Mouse (Mus musculus) fat pad, adult 2 months (tissue): ENCODE measurements around the gene Ldhd.

ENCODE experiments used
- DNase-seq: peaks from one replicate; pipeline ENCODE4 v3.0.0-alpha.2; 2011; ENCODE audit warnings: low read depth, low spot score; ENCODE audit errors: extremely low read depth

Gene Ldhd

DNA sequence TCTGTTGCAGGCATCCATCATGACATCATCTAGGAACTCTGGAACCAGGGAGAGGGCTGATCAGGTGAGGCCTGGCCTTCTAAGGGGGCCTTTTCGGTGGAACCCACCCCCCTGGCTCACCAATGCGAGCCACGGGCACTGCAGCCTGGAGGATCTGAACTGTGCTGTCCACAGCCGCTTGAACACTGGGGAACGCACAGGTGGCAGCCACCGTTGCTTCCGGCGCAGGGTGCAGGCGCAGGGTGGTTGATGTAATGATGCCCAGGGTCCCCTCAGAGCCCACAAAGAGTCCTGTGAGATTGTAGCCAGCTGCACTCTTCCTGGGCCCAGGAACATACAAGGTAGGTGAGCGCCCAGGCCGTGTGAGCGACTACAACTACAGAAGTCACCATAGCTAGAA is 1.8 kb downstream of the Ldhd start:
- DNase-seq, result no peak

DNA sequence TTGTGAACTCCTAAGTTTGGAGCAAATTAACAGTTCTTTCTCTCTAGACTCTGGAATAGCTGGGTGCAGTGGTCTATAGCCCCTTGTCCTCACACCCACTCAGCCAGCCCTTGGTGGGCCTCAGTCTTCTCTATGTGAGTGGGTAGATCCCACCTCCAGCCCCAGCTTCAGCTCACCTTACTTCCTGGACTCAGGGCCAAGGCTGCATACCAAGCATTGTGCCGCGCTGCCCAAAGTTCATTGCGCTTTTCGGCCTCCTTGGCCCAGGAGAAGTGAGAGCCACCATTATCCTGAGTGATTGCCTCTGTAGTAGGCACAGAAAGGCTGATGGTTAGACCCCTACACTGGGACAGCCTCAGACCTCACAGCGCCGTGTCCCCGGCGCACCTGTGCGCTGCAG is 2.3 kb downstream of the Ldhd start:
- no peak for DNase-seq

DNA sequence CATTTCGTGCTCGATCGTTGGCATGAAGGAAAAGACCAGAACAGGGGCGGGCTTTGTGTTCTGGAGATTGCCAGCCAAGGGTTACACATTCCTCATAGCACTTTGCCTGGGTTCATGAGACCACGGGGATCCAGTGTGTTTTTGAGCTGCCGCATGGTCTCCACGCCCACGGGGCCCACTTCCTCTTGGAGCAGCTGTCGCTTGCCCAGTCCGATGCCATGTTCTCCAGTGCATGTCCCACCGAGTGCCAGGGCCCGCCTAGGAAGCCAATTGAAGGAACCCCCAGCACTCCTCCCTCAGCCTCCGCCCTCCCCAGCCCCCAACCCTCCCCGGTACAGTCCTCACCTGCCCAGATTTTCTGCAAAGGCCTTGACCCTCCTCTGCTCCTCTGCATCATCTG is 3.2 kb downstream of the Ldhd start:
- DNase-seq, result no peak

DNA sequence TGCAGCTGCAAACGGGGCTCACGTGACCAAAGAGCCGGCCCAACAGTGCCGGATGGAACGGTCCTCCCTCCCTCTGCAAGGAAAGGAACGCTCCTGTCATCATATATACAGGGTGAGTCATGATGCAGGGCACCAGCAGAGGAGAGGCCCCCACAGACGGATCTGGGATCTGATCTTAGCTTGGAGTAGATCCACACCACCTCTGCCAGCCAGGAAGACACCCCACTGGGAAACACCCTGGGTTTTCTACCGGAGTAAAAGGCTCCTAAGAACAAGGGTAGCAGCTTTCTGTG is 3.7 kb downstream of the Ldhd start:
- no peak for DNase-seq

DNA sequence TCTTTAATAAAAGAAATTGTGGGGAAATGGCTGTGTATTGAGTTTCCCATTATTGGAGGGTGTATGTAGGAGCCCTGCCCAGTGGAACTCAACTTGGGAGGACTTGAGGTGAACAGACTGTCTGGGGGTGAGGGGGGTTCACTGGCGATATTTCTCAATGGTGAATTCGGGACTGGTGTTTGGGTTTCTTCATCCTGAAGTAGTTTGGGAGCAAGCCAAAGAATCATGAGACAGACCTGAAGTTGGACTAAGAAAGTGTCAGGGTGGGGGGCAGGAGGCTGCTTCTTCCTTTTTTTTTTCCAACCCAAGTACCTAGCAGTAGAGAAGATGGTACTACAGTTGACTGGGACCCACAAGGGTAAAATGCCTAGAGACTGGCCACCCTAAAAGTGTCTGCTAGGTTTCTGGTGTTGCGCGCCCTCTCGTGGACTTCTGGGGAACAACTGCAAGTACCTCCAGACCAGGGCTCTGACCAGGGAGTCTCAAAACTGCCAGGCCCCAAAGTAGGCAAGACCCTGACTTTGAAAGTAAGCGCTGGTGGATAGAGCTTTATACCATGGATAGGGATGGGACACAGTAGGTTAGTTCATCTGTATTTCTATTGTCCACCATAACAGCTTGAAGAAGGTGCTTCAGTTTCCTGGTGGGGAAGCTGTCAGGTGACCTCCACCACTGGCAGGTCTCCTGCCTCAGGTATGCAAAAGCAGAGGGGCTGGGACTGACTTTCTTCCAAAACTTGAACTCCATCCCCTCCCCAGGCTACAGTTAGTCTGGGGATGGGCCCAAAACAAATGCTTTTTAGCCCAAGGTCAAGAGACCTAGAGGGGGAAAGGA is 4.3 kb downstream of the Ldhd start:
- DNase-seq, result no peak

DNA sequence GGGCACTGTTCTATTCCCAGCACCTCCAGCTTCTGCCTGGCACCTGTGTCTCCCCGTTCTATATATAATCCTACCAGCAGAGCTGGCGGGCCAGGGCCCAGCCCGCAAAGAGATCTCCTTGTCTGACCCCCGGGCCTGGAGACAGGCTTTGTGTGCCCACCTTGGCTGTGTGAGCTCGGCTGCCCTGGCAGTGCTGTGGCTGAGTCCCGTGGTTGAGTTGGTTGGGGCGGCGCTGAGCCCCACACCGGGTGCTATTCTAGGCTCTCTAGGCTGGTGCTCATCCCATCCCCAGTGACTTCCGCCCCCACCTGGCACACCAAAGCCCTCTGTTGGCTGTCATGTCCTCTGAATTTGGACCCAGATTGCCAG is 5.3 kb downstream of the Ldhd start:
- no peak for DNase-seq

DNA sequence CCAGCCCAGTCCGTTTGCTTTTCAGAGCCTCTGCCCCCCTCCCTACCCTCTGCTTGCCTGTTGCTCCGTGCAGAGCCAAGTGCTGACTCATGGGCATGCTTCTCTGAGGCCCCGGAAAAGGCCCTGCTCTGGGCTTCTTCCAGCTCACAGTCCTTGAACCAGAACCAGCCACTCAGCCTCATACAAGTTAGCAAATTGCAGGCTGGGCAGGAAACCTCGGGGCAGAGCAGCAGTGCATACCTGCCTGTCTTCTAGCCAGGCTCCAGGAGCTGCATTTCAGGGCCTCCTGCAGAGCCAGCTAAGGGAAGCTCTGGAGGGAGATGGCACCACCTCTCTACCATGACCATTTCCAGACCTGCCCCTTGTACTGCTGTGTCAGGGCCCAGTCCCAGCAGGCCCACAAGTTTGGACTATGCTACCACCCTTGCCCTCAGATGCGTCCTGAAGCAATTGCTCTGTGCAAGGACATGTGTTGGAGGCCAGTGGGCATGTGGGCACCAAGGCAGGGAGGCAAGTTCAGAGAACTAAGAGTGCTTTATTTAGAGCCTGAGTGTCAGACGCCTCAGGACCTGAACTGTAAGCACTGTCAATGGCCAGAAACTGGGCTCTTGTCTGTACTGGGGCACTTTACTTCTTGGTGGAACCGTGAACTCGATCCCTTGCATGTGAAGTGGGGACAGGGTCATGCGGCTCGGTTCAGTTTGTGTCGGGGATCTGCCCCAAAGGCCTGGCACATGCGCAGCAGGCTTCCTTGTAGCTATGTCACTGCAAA is 5.9 kb downstream of the Ldhd start:
- no peak for DNase-seq

DNA sequence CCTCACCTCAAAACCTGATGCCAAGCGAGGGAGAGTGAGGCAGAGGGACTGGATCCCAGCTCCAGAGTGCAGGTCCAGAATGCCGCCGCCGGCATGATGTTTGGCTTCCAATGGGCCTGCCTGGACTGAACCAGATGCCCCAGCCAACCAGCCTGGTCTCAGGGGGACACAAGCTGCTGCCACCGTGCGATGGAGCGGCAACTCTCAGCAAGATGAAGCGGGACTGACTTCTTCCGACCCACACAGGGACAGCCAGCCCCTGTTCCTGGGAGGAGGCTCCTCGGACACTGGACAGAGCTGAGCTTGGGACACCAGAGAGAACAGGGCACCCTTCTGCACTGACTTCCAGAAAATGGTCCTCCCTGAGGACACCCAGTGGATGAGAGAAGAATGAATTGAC is 7.6 kb downstream of the Ldhd start:
- no peak for DNase-seq

DNA sequence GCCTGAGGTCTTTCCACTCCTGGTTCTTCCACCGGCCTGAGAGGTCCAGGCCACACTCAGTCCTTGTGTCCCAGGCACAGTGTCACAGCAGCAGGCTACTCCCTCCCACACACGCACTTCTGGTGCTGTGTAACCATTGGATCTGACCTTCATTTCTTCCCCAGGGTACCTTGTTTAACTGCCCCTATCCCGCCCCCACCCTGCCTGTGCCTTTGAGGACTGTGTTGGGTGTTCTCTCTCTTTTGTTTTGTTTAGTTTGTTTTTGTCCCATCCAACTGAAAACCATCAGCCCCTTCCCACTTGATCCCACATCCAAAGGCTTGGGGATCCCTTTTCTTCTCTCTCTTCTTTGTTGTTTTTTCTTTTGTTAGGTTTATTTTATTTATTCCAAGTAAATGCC is 8.1 kb downstream of the Ldhd start:
- no peak for DNase-seq

DNA sequence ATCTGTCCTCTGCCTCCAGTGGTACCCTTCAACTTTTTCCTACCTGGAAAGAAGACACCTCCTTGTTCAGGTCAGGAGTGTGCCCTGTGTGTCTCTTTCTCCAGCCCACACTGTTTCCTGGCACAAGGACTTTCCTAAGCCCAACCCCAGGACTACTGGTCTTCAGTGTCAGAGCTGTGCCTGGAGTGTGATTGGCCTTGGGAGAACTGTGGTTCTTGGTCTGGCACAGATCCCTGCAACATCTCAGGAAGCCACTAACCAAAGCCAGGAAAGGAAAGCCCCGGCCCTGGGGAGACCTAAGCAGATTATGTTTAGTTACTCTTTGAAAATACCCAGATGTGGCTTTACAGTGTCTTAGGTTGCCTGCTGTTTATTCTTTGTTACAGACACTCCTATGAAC is 10.2 kb downstream of the Ldhd start:
- no peak for DNase-seq

DNA sequence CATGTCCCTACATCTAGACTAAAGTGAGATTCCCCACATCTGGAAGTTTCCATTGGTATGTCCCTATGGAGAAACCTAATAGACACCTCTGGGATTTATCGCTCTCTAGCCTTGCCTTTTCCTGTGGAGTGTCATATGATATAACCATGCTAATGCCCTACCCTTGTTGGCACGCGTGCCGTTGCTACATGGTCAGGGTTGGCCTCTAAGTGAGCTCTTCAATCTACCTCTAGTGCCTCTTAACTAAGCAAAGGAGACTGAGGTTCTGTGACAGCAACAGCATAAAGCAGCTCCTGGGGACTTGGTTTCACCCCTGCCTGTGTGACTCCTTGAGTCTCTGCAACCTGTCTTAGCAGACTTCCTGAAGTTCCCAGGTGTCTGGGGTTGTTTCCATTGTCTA is 11.9 kb downstream of the Ldhd start:
- no peak for DNase-seq

DNA sequence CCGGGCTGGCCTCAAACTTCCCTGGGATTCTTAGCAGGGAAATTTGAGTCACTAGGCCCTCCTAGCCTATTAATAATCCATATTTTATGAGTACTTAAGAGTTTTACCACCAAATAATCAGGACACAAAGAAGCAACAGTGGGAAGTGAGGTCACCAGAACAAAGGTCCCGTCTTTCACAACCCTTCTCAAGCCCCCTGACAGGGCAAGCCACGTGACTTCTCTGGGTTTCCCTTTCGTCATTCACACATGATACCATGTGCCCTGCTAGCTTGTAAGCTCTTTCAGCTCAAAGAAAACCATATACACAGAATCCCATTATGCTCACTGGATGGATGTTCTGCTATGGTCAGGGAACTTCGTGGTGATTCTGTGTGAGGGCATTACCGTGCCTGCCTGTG is 12.4 kb downstream of the Ldhd start:
- DNase-seq, result no peak

DNA sequence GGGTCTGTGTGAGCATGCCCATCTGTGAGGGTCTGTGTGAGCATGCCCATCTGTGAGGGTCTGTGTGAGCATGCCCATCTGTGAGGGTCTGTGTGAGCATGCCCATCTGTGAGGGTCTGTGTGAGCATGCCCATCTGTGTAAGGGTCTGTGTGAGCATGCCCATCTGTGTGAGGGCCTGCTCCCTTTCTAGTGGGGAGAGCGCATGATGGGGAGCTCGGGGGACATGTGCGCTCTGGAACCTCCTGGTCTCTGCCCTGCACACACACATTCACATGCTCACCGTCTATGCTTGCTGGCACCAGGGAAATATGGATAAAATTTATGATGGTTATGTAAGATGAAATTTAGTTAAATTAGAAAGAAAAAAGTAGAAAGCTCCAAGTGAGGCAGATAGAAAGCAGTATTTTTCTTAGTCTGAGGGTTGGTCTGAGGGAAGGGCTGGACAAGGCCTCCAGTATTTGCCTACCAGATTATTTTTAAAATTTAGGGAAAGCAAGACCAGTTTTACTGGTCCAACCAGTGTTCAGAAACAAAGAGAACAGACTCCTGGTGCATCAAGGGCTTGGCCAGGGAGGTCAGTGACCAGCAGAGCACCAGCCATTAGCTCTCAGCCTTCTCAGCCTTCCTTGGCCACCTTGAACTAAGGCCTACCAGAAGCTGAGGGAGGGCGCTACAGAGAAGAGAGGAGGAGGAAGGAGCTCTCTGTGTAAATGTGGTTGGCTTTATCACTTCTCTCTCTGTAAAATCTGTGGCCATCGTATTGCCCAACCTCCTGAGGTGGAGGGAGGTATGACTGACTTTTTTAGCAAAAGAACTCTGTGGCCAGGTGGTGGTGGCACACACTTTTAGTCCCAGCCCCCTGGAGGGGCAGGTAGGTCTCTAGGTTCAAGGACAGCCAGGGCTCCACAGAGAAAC is 15.1 kb downstream of the Ldhd start:
- no peak for DNase-seq

DNA sequence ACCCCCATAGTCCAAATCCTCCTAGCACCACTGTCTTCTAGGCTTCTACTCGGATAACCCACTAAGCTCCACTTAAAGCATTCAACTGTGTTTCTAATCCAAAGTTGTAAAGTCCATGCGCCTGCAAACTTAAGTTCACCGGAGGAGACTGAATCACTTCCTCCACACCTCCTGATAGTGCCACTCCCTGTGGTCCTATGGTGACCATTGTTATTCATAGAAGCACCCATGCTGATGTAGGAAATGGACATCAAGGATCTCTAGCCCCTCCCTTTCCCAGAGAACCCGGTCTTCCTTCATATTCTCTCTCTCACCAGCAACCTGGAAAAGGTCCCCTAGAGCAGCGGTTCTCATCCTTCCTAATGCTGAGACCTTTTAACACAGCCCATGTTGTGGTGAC is 17.0 kb downstream of the Ldhd start:
- DNase-seq, result no peak

DNA sequence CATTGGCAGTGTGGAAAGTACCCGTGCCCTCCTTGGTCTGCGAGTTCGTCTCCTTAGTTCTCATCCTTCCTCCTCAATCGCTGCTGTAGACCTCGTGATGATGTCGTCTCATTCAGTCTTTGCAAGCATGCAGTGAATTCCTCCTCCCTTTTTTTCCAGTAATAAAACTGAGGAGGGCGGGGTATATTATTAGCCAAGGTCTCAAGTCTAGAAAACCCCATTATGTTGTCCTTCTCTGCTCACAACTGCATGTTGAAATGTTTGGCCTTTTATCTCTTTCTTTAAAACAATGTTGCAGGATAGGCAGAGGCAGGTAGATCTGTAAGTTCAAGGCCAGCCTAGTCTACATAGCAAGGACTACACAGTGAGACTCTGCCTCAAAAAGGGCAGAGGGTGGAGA is 22.8 kb downstream of the Ldhd start:
- DNase-seq, result no peak

DNA sequence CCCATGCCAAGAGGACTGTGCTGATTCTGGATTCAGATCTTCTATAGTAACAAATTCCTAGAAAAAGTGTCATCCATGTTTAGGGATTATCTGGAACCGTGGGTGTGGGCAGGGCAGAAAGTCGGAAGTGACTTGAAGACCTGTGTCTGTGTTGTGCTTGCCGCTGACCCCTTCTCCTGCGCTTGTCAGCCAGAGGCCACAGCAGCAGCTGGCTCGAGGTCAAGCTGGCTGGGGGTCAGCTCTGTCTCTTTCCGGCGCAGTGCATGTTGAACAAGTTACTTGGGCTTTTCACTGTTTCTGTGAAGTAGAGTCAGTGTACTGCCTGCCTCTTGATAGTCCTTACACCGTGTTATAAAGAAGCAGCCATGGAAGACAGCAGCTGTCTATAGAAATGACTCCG is 23.2 kb downstream of the Ldhd start:
- no peak for DNase-seq

DNA sequence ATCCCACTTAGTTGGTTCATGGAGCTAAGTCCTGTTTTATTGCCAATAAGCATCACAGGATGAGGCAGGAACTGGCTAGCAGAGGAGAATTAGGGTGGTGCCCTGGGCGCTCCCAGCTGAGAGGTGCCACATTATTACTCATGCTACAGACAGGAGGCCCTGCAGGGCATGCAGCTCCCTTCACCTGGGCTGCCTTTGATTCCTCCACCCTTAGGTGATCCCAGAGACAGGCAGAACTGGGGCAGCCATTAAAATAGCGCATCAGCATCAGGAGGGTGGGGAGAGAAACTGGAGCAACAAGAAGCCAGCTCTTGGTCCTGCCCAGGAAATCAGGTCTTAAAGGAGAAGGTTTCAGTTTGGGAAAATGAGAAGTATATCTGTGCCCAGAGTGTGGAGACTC is 25.2 kb downstream of the Ldhd start:
- no peak for DNase-seq

DNA sequence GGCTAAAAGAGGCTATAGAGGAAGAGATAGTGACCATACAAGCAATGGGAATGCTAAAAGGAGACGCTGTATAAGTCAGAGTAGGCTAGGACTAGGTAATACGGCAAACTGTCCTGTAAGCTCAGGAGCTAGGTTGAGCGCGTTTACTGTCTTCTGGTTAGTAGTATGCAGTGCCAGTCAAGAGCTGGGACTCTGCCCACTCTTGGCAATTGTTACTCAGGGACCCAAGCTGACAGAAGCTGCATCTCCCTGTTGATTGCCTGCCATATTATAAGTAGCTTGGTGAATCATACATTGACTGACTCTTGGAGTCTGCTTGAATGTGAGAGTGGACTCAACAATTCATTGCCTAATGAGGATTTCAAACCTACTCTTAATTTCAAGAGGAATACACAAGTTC is 28.1 kb downstream of the Ldhd start:
- no peak for DNase-seq

DNA sequence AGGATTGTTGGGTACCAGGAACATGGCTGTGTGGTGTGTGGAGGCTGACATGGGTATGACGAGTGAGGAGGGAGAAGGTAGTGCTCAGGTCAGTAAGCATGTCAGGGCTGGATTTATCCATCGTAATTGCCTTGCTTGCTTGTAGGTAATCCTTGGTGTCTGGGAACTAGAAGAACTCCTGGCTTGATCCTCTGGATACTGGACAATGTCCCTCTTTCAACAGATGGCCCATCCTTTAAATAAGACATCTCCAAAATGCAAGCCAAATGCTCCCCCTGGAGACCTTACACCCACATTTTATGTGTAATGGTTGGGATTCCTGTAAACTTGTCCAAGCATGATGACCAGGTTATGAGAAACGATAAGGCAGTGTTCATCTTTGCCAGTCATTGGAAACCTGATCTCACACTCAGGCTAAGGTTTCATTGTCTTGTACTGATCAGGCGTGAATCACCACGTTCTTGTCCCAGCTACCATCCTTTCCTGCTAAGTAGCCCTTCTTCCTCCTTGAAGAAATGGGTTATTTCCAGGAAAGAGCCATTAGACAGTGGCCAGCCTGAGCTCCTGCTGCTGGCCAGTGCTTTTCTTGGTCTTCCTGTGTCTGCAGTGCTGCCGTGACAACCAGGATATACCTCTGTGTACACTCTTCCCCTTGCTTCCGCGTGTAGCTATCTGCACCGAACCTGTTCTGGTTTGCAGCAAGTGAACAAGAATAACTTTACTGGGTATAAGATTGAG is 30.3 kb downstream of the Ldhd start:
- DNase-seq, result no peak

DNA sequence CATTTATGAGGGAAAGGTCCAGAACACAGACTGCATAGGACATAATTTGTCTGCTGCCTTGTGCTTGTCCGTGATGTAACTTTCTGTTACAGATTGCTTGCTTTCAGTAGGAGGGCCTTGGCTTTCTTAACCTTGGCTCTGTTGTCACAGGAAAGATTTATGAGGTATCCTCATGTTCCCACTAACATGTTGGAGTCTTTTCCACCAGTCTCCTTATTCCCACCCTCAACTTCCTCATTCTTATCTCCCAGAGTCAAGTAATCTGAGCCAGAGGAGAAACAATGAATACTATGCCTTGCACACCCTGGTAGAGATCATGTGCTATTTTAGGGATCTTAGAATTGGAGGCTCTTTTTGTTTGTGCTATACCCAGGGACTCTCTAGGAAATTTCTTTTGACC is 32.9 kb downstream of the Ldhd start:
- DNase-seq, result no peak

DNA sequence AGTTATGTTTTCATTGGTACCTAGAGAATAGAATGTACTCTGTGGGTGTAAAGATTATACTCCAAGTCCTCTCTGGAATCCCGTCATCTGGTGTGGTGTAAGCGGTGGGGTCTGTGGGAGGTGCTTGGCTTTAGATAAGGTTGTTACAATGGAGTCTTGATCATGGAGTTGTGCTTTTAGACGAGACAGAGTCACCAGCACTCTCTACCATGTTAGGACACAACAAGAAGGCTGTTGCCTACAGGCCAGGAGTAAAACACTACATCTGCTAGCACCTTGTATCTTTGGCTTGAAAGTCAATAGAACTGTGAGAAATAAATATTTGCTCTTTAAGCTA is 33.7 kb downstream of the Ldhd start:
- no peak for DNase-seq
